Mouse (Mus musculus) thymus, adult 2 months (tissue): Measurements from ENCODE around the gene Zranb3.

Experiments used
- CTCF ChIP-seq: fragments of 200-500 bp; IDR thresholded peaks from 2 replicates; pipeline ENCODE4 v1.5.1; 2012; ENCODE audit warnings: mild to moderate bottlenecking, control low read depth, low read length, moderate library complexity, borderline replicate concordance; ENCODE audit not compliant: control insufficient read depth, poor library complexity, insufficient read depth; ENCODE audit errors: extremely low read depth
- POLR2A ChIP-seq: fragments of 200-500 bp; IDR thresholded peaks from 2 replicates; pipeline ENCODE4 v1.6.1; 2012; ENCODE audit warnings: mild to moderate bottlenecking, low read length, control low read depth, moderate library complexity; ENCODE audit not compliant: control insufficient read depth, poor library complexity, insufficient read depth; ENCODE audit errors: extremely low read depth

DNA sequence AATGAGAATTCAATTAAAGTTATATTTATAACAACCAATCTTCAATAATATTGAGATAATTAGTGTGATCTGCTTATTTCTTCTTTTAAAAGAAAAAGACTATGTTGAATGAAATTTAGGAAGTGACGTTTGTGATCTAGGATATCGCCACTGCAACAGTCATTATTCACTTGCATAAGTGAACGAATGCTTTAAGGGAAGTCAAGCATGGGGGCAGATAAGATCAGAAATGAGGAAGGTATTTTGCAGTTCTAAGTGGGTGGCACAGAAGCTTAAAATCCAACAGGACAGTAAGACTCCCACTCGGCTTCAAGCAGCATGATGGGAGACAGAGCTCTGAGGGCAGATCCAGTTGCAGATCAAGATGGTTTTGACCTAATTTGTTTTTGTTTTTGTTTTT lies 58.7 kb downstream of the Zranb3 start:
- TF ChIP-seq CTCF (no peak), POLR2A (no peak)
